16 mouse cellular contexts compared by ENCODE assay signal in genomic region chr2:130916521-130917147, GRCm38 (mm10). TPM values are rescaled to one million over a fixed set of nuclear protein-coding genes. Genes with fewer than 3 reads are reported as not detected.
DNase-seq lines count a peak whose midpoint lies in the region; ATAC-seq and TF ChIP-seq lines count a peak whose summit lies in the region.
"Had no signal": no experiment of that assay in that cellular context is flagged by ENCODE, and none has a peak within 500 bp of the region (broad histone marks: within the 10 kb centered on the region; RNA-seq: fewer than 3 reads in every experiment).

No protein-coding gene starts in this region.

- no peak overlapping the region for H3K4me2 ChIP-seq in kidney, postnatal 0 days (ENCODE audit: low read length)
- H3K4me2 ChIP-seq: midbrain, embryonic 15.5 days had no signal

- H3K27me3 ChIP-seq in kidney, postnatal 0 days (ENCODE audit: insufficient read depth, low read length) = no peaks in the 10 kb centered on the region
- H3K27me3 ChIP-seq: midbrain, embryonic 15.5 days had no signal

- H3K4me1 ChIP-seq in kidney, postnatal 0 days (replicated peaks; ENCODE audit: insufficient read depth, low read length) = 0 out of 2 replicates have a peak, but pooled peaks cover 6% of the 10 kb centered on the region
- H3K4me1 ChIP-seq: midbrain, embryonic 15.5 days had no signal

- 13% methylated on average over 3 of the region's 3 CpGs for WGBS in kidney, postnatal 0 days

- DNase-seq in kidney, postnatal 0 days (ENCODE audit: low spot score) = peak; percentile 50
- DNase-seq in kidney, adult 18-20 months = no peak
- DNase-seq in adrenal gland, postnatal 14 days = peak; percentile 47
- DNase-seq in embryo, embryonic 11 days = peak; percentile 42
- DNase-seq in mesoderm, embryonic 11.5 days (ENCODE audit: low read depth, low spot score) = peak; percentile 60
- no peak for DNase-seq in c-Kit-positive CD71-positive TER-119-positive erythroid progenitor cells, embryonic 14.5 days (ENCODE audit: low spot score)
- no peak for DNase-seq in urinary bladder, postnatal 4 days (ENCODE audit: low spot score in 2 of 2)
- DNase-seq: cerebellum, postnatal 36 days; gastrocnemius, postnatal 36 days; layer of hippocampus, adult 9-11 months; liver, postnatal 0 days; lung, postnatal 4 days; right cerebral cortex, postnatal 14 days; thymus, adult 2 months had no signal

- H3K9ac ChIP-seq in kidney, postnatal 0 days (ENCODE audit: low read depth, low read length) = no peak overlapping the region
- H3K9ac ChIP-seq: liver, postnatal 0 days; midbrain, embryonic 15.5 days had no signal

- no peaks in the 10 kb centered on the region for H3K36me3 ChIP-seq in kidney, postnatal 0 days (ENCODE audit: insufficient read depth, low read length)
- H3K36me3 ChIP-seq: midbrain, embryonic 15.5 days had no signal

- ATAC-seq in kidney, postnatal 0 days (replicated peaks; ENCODE audit: low FRiP score, low read depth) = no peak
- ATAC-seq: activated CD4-positive, CD25-positive, alpha-beta regulatory T cell, adult 4 months; liver, postnatal 0 days; midbrain, embryonic 15.5 days had no signal

- TF ChIP-seq CTCF in kidney, postnatal 0 days (IDR thresholded peaks at IDR 0.05; ENCODE audit: low read depth) = no peak

- peak overlapping the region; percentile 5; the same call in 1 of the 2 replicates for H3K27ac ChIP-seq in kidney, postnatal 0 days
- H3K27ac ChIP-seq: midbrain, embryonic 15.5 days had no signal

- no peak overlapping the region for H3K4me3 ChIP-seq in kidney, postnatal 0 days (replicated peaks; ENCODE audit: low read depth, low read length)
- H3K4me3 ChIP-seq: midbrain, embryonic 15.5 days had no signal

- H3K9me3 ChIP-seq in kidney, postnatal 0 days (replicated peaks; ENCODE audit: low read length) = no peaks in the 10 kb centered on the region
- H3K9me3 ChIP-seq: midbrain, embryonic 15.5 days had no signal

RNA-seq across cellular contexts. Expression of gene Atrn, which starts 10.3 kb away (rescaled TPM):
- polyA plus RNA-seq in kidney, postnatal 0 days (2015; fragmentation: Nextera tagmentation; extraction: Ambion mirVana) = 6.2 and 6.5 TPM in 2 replicates
- total RNA-seq in adrenal gland, postnatal 14 days (2021) = 29.6 and 30.7 TPM in 2 replicates

RNA-seq across cellular contexts. Expression of gene 4930402H24Rik, which starts 10.4 kb away (rescaled TPM):
- polyA plus RNA-seq in kidney, postnatal 0 days (2015; fragmentation: Nextera tagmentation; extraction: Ambion mirVana) = 19.2 and 23.2 TPM in 2 replicates
- 36.3 and 43.6 TPM in 2 replicates for total RNA-seq in adrenal gland, postnatal 14 days (2021)

Comparison
In these comparisons a context has a peak if more than half of its experiments do, and no peak if none do; other contexts are left out.
1. DNase-seq: peak in kidney, postnatal 0 days (single experiment), adrenal gland, postnatal 14 days (single experiment), embryo, embryonic 11 days (single experiment) and mesoderm, embryonic 11.5 days (single experiment); none in kidney, adult 18-20 months (single experiment), c-Kit-positive CD71-positive TER-119-positive erythroid progenitor cells, embryonic 14.5 days (single experiment) and urinary bladder, postnatal 4 days (0 of 2).